Mouse (Mus musculus) CD8-positive naive resting alpha-beta T cell, adult 2 months (primary cell): Measurements from ENCODE around the gene Ufc1.
A peak's percentile ranks its signal among the peaks of the same experiment; 100 is the strongest.

Experiments used
- DNase-seq, 2 experiments: peaks; one replicate each; pipeline ENCODE4 v3.0.0; 2022; ENCODE audit warnings: low read depth in 2 of 2, low spot score in 2 of 2

Gene Ufc1

DNA sequence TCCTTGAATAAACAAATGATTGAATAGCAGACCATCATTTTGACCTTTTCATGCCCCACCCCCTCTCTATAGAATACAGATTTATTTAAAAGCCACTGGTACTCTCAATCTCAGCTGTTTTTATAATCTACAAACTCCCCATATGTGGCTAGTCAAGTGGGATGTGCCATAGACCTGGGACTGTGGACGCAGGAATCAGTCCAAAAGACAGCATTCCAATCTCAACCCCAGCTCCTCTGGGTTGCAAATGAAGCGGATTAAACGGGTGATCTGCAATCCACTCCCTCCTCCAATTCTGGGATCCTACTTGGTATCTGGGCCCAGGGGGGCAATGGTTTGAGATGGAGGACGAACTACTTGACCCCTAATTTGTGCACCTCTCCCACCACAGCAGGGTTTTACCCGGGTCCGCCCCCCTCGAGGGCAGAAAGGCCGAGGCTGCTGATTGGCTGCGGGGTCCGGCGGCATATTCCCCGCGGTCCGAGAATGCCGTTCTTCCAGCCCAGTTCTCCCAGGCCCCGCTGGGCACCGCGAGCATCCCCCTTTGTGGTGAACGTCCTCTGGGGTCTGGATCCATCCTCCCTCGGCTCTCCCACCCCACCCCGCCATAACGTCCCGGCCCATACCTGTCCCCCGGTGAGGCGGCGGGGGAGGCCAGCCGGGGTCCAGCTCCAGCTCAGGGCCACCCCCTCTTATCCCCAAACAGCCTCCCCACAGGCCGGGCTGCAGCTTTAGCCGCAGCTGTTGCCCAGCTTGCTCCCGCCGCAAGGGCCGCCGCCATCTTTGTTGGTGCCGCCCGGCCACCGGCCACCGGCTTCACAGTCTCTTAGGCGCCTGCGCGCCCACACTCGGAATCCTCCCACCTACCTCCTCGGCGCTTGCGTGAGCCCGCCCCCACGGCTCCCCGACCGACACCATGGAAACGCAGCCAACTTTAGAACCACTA, 7.4 kb downstream of the Ufc1 start, which contains the start of gene Usp21:
Usp21 (minus strand) TSS at position 856 of the 946 bp plus-strand sequence.
- DNase-seq, result peak; percentile 85 to 88

DNA sequence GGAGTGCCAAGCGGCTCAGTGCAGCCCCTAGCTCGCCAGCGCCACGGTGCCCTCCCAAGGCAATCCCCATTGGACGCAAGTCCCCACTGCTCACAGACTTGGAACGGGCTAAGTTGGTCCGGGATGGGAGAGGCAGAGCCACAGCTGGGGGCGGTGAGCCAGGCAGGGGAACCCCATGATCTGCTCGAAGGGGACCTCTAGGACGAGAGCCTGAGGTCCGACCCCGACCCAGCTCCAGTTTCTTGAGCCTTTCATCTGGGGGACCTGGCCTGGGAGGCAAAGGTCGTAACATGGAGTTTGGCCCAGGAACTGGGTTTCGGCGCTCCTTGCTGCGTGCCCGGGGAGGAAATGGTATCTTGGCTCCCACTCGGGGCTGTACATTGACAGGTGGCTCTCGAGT, 8.3 kb downstream of the Ufc1 start:
- DNase-seq, result no peak

DNA sequence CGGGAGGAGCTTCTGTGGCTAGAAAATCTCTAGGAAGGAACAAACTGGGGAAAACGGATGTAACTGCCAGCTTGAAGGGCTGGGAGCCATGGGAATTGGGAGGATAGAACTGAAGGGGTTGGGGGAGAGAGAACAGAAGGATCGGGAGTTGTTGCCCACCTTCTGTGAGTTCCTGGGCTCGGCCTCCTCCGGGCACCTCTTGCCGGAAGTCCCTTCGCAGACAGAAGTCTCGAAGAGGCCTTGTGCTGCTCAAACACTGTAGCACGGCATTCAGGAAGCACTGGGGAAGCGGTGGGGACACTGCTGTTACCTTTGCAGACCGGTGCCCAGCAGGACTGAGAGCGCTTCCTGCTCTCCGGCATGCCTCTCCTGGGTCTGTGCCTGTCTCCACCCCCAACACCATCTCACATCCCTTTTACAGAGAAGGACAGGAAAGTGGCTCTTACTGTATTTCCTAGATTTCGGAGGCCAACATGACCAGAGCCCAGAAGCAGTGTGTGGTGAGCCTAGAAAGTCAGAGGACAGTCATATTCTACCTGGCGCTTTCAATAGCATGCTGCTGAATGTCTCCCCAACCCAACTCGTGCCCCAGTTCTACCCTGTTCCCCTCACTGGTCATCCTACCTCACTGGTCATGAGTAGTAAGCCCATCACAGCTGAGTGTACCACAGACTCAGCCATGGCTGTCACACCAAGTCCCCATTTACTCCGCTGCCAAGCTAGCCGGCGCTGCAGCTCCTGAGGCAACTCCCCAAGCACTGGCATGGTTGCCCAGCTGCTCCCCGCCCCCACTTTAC, 9.5 kb downstream of the Ufc1 start:
- no peak for DNase-seq

DNA sequence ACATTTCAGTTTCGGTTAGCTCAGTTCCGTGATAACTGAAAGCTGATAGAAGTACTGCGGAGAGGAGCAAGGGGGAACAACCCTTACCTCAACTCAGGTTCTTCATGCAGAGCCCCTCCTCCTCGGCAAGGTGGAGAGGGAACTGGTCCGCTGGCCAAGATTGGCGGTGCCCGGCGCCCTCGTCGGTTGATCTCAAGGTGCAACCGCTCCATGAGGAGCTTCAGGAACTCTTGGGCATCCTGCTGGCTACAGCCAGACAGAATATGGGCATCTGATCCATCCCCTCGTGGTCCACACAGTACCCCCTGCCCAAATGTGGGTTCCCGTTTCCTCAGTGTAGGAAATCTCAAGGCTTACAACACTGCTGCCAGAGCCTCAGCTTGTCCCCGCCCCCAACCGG, 10.3 kb downstream of the Ufc1 start:
- DNase-seq, result no peak

DNA sequence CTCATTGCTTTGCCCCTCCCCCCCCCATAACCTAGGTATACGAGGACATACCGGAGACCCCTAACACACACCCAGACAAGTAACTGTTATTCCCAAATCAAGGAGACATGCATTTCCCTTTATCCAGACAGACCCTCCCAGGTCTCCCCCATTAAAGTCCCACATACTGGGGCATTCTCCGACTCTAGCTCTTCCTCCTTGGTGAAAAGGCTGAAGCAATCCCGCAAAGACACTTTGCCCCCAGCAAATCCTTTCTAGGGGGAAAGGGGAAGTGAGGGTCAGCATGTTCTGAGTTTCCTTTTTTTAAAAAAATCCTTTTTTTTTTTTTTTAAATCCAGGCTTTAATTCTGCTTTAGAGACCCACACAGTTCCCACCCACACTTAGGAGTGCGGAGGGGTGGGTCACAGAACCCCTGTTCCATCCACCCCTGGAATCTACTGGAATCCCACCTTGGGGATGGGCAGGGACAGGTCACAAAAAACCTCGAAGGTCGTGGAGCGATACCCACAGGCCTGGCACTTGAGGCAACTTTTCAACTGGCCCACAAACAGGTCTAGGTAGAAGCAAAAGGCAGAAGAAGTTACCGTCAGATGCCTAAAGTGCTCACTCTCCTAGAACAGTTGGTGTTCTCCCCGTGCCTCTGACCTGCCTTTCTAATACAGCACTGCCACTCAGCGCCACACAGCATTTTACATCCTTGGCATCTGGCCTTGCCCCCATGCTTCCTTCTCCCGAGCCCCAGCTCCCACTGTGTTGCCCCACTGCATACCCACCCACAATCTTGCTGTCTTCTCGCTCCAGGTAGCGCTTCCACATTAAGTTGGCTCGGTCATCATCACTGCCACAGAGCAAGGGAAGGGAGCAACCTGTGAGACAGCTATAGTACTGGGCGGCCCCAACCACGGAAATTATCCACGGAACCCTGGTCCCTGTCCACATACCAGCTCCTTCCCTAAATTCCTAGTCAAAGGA, 11.3 kb downstream of the Ufc1 start:
- DNase-seq, result no peak

DNA sequence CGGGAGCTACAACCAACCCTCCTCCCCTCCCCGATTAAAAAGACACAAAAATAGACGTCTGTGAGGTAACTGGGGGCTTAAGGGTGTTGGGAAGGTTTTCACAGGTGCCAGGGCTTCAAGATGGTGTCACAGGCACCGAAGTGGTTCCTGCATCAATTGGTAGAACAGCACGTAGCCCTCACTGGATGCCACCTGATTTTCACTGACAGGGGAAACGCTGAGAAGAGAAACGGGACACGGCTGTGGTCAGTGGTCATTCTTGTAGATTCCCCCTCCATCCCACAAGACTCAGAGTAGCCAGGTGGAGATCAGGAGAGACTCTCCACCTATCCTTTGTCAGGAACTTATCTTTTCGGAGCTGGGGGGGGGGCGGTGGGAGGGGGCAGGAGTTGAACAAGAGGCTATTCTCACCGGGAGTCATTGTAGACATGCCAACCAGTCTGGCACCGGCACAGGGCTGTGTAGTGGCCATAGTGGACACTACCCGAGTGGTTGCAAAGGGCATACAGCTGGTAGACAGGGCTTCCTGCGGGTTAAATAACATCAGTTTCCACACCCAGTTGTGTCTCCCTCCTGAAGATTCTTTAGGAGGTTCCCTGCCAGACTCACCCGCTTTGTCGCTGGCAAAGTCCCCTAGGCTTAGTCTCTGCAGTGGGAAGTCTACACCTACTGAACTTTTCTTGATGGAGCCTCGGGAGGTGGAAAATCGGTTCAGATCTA, 12.6 kb downstream of the Ufc1 start:
- DNase-seq, result no peak

DNA sequence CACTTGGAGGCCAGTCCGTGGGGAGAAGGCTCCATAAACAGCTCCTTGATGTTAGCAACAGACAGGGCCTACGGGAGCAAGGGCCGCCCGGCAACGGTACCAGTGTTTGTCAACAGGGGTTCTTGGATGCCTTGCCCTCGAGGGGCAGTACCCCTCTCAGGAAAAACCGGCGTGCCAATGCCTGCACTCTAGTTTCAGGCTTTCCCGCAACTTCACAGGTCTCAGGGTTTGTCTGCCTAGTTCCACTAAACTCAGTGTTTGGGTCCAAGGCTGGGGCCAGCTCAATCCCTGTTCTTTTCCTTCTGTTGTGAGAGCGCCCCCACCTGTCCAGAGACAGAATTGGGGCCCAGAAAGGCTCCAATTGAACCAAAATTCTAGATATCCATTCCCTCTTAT, 13.3 kb downstream of the Ufc1 start:
- DNase-seq, result peak; percentile 56 to 74

DNA sequence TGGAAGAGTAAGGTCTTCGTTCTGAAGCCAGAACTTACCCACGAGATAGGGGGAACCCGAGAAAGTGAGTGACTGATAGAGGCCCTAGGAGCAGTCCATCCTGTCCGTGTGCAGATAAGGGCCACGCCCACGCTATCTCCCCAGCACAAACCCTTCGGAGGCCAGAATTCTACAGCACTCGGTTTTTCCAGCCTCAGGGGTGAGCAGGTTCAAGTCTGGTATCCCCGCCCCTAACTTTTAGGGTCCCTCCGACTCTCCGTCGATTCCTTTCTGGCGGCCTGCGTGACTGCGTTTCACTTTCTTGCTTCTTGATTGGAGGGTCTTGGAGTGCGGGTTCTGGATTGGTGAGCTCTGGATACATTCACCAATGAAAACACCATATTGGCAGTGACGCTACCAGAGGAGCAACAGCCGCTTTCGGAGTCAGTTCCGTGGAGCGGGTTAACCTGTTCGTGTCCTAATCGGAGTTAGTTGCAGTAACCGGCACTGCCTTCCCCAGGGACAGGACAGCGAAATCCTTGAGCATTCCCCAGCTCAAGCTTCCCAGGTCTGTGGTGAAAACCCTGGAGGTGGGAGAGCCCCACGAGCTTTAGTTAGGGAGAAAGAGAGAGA, 13.8 kb downstream of the Ufc1 start, which contains the start of gene Ppox:
Ppox (minus strand) TSS at position 271 of the 612 bp plus-strand sequence.
- peak; percentile 89 to 91 for DNase-seq

DNA sequence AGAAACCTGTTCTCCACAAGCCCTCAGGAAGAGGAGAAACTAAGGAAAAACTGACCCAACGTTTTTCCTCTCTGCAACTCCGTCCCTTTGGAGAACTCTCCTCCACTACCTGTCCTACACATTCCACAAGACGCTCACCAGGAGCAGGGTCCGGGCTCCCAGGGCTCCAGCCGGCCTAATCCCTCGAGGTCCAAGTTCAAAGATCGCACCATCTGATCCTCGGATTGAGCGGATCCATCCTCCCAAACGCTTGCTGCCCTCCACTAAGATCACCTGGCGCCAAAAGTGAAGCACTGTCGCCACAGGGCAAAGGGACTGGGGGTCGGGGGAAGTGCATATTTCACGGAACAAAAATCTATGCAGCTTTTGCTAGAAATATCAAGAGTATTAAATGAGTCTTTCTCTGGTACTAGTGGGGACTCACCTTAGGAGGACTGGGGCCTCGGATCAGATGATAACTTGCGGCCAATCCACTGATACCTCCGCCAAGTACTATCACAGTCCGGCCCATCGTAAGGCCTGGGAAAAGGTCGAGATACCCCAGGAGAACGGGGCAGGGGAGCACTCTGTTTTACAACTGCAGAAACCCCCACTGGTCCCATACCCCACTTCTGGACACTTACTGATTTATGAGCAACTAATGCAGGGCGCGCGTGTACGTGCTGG, 14.4 kb downstream of the Ufc1 start:
- DNase-seq, result no peak

DNA sequence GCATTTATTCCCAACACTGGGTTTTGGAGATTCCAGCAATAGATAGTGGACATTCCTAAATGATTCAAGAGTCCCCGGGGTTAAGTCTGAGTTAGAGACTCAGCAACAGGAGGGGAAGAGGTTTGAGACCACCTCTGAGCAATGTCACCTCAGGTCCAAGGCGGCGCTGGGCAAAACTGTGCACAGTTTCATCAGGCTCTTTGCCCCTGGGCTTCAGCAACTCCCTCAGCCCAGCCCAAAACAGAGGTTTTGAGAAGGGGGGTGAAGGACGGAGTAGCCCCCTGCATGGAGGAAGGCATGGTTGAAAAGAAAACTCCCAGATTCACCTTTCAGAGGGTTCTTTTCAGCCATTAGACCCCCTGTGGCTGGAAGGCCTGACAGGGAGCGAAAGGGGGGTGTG, 15.1 kb downstream of the Ufc1 start:
- no peak for DNase-seq

DNA sequence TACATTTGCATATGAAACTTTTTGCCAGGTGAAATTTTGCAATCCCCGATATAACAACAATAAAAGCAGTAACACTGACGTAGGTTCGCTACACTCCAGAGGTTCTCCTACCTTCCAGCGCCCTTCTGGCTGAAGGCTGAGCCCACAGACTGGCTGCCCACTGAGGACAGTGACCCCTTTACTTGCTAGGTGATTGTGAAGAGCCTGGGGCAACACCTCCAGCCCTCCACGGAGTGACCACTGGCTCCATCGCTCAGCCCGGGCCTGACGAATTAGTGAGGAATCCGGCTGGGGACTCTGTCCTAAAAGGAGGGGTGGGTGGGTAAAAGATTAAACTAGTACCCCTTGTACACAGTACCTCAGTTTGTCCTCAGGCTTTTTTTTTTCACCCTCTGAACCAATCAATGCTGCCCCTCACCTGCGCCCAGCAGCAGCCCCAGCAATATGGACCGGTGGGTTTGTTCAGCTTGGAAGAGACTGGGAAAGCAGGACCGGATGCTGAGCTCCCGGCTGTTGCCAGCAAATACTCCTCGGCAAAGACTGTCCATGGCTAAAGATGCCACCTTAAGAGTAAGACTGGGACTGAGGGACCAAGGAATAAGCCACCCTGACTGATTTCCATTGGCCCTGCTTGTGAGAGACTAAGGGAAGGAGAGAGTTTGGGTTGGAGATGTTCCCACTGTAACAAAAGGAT, 15.7 kb downstream of the Ufc1 start:
- no peak for DNase-seq

DNA sequence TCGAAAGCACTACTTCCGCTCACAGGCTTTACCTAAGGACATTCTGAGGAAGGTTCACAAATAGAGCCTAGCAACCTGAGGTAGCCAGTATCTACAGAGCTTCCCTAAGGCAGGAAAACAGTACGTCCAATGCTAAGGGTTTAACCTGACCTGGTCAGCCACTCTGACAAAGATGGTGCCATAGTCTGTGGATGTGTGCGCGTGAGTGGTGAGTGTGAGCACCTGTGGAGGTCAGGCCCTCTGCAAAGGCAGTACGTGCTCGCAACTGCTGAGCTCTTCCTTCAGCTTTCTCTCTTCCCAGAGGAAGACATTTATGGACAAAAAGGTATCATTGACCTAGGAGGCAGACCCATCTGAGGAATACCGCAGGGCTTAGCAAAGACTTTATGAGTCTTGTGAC, 16.4 kb downstream of the Ufc1 start:
- DNase-seq, result no peak

DNA sequence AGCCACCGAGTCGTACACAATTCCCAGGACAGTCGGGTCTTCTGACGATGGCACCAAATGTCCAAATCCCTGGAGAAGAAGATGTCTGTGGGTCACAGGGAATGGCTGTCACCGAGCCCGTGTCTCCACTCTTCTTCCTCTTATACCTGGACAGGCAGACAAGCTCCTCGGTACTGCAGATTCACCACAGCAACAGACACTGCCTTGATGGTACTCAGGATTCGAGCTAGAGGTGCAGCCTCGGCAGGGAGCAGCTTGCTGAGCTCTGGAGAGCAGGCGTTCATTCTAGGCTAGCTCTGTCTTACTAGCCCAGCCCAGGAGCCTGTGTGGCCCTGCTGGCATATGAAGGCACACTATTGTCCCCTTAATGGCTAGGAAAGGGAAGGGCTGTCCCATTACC, 17.1 kb downstream of the Ufc1 start:
- DNase-seq, result no peak

DNA sequence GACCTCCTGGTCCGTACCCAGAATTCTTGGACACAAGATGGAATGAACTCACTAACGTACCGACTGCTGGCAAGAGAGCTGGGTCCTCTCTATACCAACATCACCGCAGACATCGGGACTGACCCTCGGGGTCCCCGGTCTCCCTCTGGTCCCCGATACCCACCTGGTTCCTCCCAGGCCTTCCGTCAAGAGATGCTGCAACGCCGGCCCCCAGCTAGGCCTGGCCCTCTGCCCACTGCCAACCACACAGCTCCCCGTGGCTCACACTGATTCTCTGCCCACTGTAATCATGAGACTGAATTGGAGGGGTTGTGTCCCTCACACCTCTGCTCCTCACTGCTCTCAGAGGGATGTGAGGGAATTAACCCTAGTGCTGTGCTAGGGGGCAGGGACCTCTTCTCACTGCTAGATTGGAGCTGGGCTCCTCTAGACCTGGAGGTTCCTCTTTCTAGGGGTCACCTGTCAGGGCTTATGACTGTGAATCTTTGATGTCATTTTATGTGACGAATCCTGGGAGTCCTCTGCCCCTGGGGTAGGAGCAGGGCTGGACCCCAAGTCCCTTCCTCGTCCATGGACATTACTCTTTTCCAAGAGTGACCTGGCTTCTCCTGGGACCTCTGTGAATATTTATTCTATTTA, 18.6 kb downstream of the Ufc1 start:
- DNase-seq, result no peak

DNA sequence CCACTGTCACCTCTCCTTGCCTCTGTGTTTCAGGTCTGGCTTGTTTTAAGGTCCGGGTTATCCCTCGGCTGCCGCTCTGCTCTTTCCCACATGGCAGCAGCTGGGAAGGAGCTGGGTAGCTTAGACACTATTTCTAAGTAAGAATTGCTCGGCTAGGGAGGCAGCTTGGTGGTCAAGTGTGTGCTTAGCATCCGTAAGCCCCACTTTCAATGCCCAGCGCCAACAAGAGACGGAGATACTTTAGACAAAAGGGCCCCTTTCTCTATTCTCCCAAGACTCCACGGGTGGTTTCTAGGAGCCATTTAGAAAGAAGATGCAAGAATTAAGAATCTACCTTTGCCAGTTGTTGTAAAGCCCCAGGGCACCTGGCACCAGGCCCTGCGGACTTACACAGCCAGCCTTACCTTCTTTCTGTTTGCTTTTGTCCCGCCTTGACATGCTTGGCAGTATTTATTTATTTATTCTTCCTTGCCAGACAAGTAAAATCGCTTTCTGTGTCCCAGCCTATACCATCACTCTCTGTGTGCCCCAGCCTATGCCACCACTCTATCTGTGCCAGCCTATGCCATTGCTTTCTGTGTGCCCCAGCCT, 19.6 kb downstream of the Ufc1 start:
- no peak for DNase-seq

DNA sequence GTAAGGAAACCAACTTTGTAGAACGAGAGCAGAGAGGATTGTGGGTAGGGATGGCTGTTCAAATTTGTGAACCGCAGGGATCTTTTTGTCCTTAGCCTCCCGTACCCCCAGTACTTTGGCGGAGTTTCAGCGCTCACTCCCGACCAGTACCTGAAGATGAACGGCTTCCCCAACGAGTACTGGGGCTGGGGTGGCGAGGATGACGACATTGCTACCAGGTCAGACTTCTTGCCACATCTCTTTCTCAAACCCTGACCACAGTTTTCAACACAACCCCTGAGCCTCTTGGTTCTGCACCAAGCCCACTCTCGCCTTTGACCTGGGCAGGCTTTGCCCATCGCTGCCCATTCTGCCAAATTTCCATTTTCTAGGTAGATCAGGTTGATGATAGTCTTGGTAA, 20.7 kb downstream of the Ufc1 start:
- no peak for DNase-seq

DNA sequence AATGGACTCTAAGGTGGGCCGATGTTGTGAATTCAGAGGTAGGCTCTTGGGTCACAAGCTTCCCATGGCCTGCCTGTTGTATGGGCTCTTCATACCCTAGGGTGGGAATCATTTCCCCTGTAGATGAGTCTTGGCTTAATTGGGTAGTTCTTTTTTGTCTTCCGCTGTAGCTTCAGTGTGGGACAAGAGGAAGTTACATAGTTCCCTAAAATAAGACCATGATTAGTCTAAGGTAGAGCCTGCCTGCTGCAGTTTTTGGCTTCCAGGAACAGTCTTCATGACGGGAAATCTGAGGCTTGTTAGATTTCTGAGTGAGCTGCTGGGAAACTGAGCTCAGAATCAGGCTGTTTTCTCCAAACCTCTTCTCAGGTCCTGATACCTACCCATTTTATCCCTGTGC, 22.7 kb downstream of the Ufc1 start:
- DNase-seq, result no peak

DNA sequence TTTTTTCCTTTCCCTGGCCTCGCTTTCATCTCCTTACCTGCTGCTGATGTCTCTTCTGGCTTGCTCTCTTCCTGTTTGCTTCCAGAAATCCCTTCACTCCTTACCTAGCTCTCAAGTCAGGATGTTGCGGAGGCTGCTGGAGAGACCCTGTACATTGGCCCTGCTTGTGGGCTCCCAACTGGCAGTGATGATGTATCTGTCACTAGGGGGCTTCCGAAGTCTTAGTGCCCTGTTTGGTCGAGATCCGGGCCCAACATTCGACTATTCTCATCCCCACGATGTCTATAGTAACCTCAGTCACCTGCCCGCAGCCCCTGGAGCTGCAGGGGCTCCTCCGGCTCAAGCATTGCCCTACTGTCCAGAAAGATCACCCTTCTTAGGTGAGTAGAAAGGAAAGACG, 23.2 kb downstream of the Ufc1 start:
- DNase-seq, result no peak
